Mouse (Mus musculus) testis, adult 2 months (tissue): ENCODE results near the gene Gnb1. TPM values are rescaled to one million over a fixed set of nuclear protein-coding genes. Genes with fewer than 3 reads are reported as not detected.

Experiments used
- H3K27ac ChIP-seq: fragments of 200-500 bp; 2 replicates; pipeline ENCODE4 v1.5.1; 2012; ENCODE audit warnings: low read depth, low read length; ENCODE audit not compliant: control insufficient read depth, insufficient read depth
- H3K27me3 ChIP-seq: fragments of 200-500 bp; 2 replicates; pipeline ENCODE4 v1.6.1; 2012; ENCODE audit warnings: mild to moderate bottlenecking, low read length, moderate library complexity; ENCODE audit not compliant: control insufficient read depth, insufficient read depth
- H3K36me3 ChIP-seq: fragments of 200-500 bp; 2 replicates; pipeline ENCODE4 v1.6.1; 2012; ENCODE audit warnings: mild to moderate bottlenecking, low read length; ENCODE audit not compliant: control insufficient read depth, insufficient read depth
- H3K4me1 ChIP-seq: fragments of 200-500 bp; 2 replicates; pipeline ENCODE4 v1.6.1; 2012; ENCODE audit warnings: low read length; ENCODE audit not compliant: control insufficient read depth, insufficient read depth
- H3K4me3 ChIP-seq: fragments of 200-500 bp; 2 replicates; pipeline ENCODE4 v1.5.1; 2012; ENCODE audit warnings: low read depth, mild to moderate bottlenecking, low read length, moderate library complexity, mixed read lengths; ENCODE audit not compliant: control insufficient read depth
- CTCF ChIP-seq: fragments of 200-500 bp; IDR thresholded peaks from 2 replicates; pipeline ENCODE4 v1.5.1; 2012; ENCODE audit warnings: low read depth, mild to moderate bottlenecking, inconsistent platforms, low read length, moderate library complexity; ENCODE audit not compliant: control insufficient read depth, insufficient read depth, insufficient replicate concordance
- POLR2A ChIP-seq: fragments of 200-500 bp; IDR thresholded peaks from 2 replicates; pipeline ENCODE4 v1.6.1; 2012; ENCODE audit warnings: low read depth, mild to moderate bottlenecking, inconsistent platforms, low read length, moderate library complexity; ENCODE audit not compliant: control insufficient read depth
- polyA plus RNA-seq: library from polyadenylated mRNA; depleted of rRNA; stranded (reverse); fragments of >200 nt; gene quantifications from 2 replicates; pipeline ENCODE4 v1.2.3, GENCODE M21; 2012; rRNA removed

The Gnb1 gene
- polyA plus RNA-seq, result 356 and 422 TPM in 2 replicates

- H3K27ac ChIP-seq, result peak within 1 kb of the TSS; percentile 86
- TF ChIP-seq CTCF (no peak), POLR2A (peak; percentile 84)
- no peaks in the 10 kb centered on the region for H3K27me3 ChIP-seq
- H3K4me1 ChIP-seq, result peaks cover 7% of the 10 kb centered on the region
- peak within 1 kb of the TSS; percentile 97 for H3K4me3 ChIP-seq
- H3K36me3 ChIP-seq, result no peaks in the 10 kb centered on the region
Observed at GRCm38 (mm10) chr4:155490990-155491504, at the start of gene Gnb1. Gene Gnb1, plus strand, starts transcription at chr4:155491361.

GRCm38 (mm10) chr4:155442808-155443207, 48.4 kb upstream of the Gnb1 start:
- no peaks in the 10 kb centered on the region for H3K4me1 ChIP-seq
- no peak for TF ChIP-seq CTCF
- no peak for TF ChIP-seq POLR2A
- no peaks in the 10 kb centered on the region for H3K27me3 ChIP-seq
- H3K27ac ChIP-seq, result no peak overlapping the region
- no peak overlapping the region for H3K4me3 ChIP-seq
- H3K36me3 ChIP-seq, result no peaks in the 10 kb centered on the region

GRCm38 (mm10) chr4:155451597-155451996, 39.6 kb upstream of the Gnb1 start:
- no peak overlapping the region for H3K4me3 ChIP-seq
- no peak overlapping the region for H3K27ac ChIP-seq
- TF ChIP-seq POLR2A (no peak), CTCF (no peak)
- H3K4me1 ChIP-seq, result no peaks in the 10 kb centered on the region
- H3K27me3 ChIP-seq, result no peaks in the 10 kb centered on the region
- peaks cover 1% of the 10 kb centered on the region; the same call in 1 of the 2 replicates for H3K36me3 ChIP-seq

- no peaks in the 10 kb centered on the region for H3K27me3 ChIP-seq
- TF ChIP-seq POLR2A (no peak), CTCF (no peak)
- no peaks in the 10 kb centered on the region; the same call in 1 of the 2 replicates for H3K36me3 ChIP-seq
- no peaks in the 10 kb centered on the region for H3K4me1 ChIP-seq
- H3K27ac ChIP-seq, result no peak overlapping the region
- H3K4me3 ChIP-seq, result no peak overlapping the region
Observed at GRCm38 (mm10) chr4:155458575-155458974, 32.6 kb upstream of the Gnb1 start.

GRCm38 (mm10) chr4:155463050-155463449, 28.1 kb upstream of the Gnb1 start:
- H3K36me3 ChIP-seq, result no peaks in the 10 kb centered on the region; the same call in 1 of the 2 replicates
- H3K4me1 ChIP-seq, result no peaks in the 10 kb centered on the region
- no peak overlapping the region for H3K4me3 ChIP-seq
- no peak overlapping the region for H3K27ac ChIP-seq
- no peak for TF ChIP-seq POLR2A
- TF ChIP-seq CTCF, result no peak
- H3K27me3 ChIP-seq, result no peaks in the 10 kb centered on the region

GRCm38 (mm10) chr4:155463611-155464010, 27.6 kb upstream of the Gnb1 start:
- no peak for TF ChIP-seq POLR2A
- Histone ChIP-seq H3K4me3 (no peak overlapping the region), H3K4me1 (no peaks in the 10 kb centered on the region), H3K27me3 (no peaks in the 10 kb centered on the region), H3K36me3 (no peaks in the 10 kb centered on the region; the same call in 1 of the 2 replicates), H3K27ac (no peak overlapping the region)

GRCm38 (mm10) chr4:155464061-155464460, 27.1 kb upstream of the Gnb1 start:
- Histone ChIP-seq H3K27me3 (no peaks in the 10 kb centered on the region), H3K36me3 (no peaks in the 10 kb centered on the region; the same call in 1 of the 2 replicates), H3K4me1 (no peaks in the 10 kb centered on the region), H3K4me3 (no peak overlapping the region), H3K27ac (no peak overlapping the region)
- no peak for TF ChIP-seq CTCF
- no peak for TF ChIP-seq POLR2A
